14 mouse cellular contexts compared by ENCODE assay signal in the genomic region with DNA sequence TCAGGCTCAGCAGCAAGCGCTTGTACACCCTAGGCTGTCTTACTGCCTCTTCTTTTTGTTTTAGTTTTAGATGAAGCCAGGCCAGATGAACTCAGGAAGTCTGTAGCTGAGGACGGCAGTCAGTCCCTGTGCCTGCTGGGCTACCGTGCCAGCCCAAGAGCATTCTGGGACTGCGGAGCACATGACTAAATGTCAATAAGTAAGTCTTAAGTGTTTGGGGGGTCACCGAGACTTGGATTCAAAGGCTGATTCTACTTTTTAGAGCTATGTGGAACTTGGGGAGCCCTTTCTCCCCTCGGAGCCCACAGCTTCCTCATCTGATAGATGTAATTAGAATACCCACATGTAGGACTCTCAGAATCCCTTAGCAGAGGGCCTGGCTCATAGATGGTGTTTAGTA. TPM values are rescaled to one million over a fixed set of nuclear protein-coding genes. Genes with fewer than 3 reads are reported as not detected.
A peak's percentile ranks its signal among the peaks of the same experiment; 100 is the strongest.
DNase-seq lines count a peak whose midpoint lies in the region; ATAC-seq and TF ChIP-seq lines count a peak whose summit lies in the region.
"Had no signal": no experiment of that assay in that cellular context is flagged by ENCODE, and none has a peak within 500 bp of the region (broad histone marks: within the 10 kb centered on the region; RNA-seq: fewer than 3 reads in every experiment).

No protein-coding gene starts in this region.

- no peak overlapping the region for H3K4me2 ChIP-seq in forebrain, embryonic 14.5 days (ENCODE audit: low read length)
- no peak overlapping the region for H3K4me2 ChIP-seq in kidney, postnatal 0 days (ENCODE audit: low read length)
- H3K4me2 ChIP-seq: forebrain, embryonic 15.5 days; hindbrain, embryonic 14.5 days had no signal

- H3K27me3 ChIP-seq in forebrain, embryonic 10.5 days (ENCODE audit: poor library complexity, severe bottlenecking), result no peaks in the 10 kb centered on the region; the same call in 1 of the 2 replicates
- no peaks in the 10 kb centered on the region for H3K27me3 ChIP-seq in forebrain, embryonic 14.5 days (replicated peaks; ENCODE audit: control insufficient read depth, insufficient read depth, low read length)
- no peaks in the 10 kb centered on the region for H3K27me3 ChIP-seq in kidney, postnatal 0 days (ENCODE audit: insufficient read depth, low read length)
- no peaks in the 10 kb centered on the region for H3K27me3 ChIP-seq in thymus, adult 2 months (ENCODE audit: control insufficient read depth, insufficient read depth, low read length)
- H3K27me3 ChIP-seq: forebrain, embryonic 15.5 days had no signal

- 82% methylated on average over 6 of the region's 6 CpGs for WGBS in forebrain, embryonic 10.5 days
- WGBS in forebrain, embryonic 14.5 days, result 78% methylated on average over 6 of the region's 6 CpGs
- WGBS in kidney, postnatal 0 days, result 59% methylated on average over 6 of the region's 6 CpGs
- 15% methylated on average over 6 of the region's 6 CpGs for WGBS in thymus, adult 2 months

- H3K4me3 ChIP-seq in forebrain, embryonic 10.5 days, result no peak overlapping the region
- H3K4me3 ChIP-seq in forebrain, embryonic 14.5 days (ENCODE audit: low read depth, low read length), result no peak overlapping the region
- H3K4me3 ChIP-seq in kidney, postnatal 0 days (replicated peaks; ENCODE audit: low read depth, low read length), result no peak overlapping the region
- no peak overlapping the region for H3K4me3 ChIP-seq in thymus, adult 2 months (ENCODE audit: control insufficient read depth, insufficient read depth, low read length)
- H3K4me3 ChIP-seq: forebrain, embryonic 15.5 days had no signal

- peaks cover 50% of the 10 kb centered on the region for H3K4me1 ChIP-seq in forebrain, embryonic 10.5 days
- H3K4me1 ChIP-seq in forebrain, embryonic 14.5 days (ENCODE audit: control insufficient read depth, insufficient read depth, low read length), result peaks cover 16% of the 10 kb centered on the region
- peaks cover 22% of the 10 kb centered on the region for H3K4me1 ChIP-seq in kidney, postnatal 0 days (replicated peaks; ENCODE audit: insufficient read depth, low read length)
- peaks cover 29% of the 10 kb centered on the region for H3K4me1 ChIP-seq in thymus, adult 2 months (replicated peaks; ENCODE audit: control insufficient read depth, insufficient read depth, low read length)

- no peak for ATAC-seq in forebrain, embryonic 14.5 days
- no peak for ATAC-seq in kidney, postnatal 0 days (replicated peaks; ENCODE audit: low FRiP score, low read depth)
- ATAC-seq: forebrain, embryonic 15.5 days had no signal

- DNase-seq in forebrain, embryonic 10.5 days (ENCODE audit: extremely low spot score, low spot score), result no peak
- DNase-seq in forebrain, embryonic 14.5 days (ENCODE audit: low spot score), result no peak
- no peak for DNase-seq in kidney, postnatal 0 days (ENCODE audit: low spot score)
- DNase-seq in kidney, adult 9 months, result no peak
- no peak for DNase-seq in thymus, adult 2 months
- DNase-seq in thymus, postnatal 4 days, result no peak
- DNase-seq in layer of hippocampus, adult 18-20 months (ENCODE audit: low spot score in 2 of 2), result no peak
- DNase-seq in adrenal gland, adult 18-20 months (ENCODE audit: low spot score in 2 of 2), result no peak
- DNase-seq: adrenal gland, postnatal 25 days; cerebellum, adult 11-12 months had no signal

- H3K27ac ChIP-seq in forebrain, embryonic 10.5 days, result 0 out of 2 replicates have a peak overlapping the region, but pooled peaks have one; percentile 15
- no peak overlapping the region for H3K27ac ChIP-seq in forebrain, embryonic 14.5 days (ENCODE audit: low read depth, low read length)
- peak overlapping the region; percentile 80 for H3K27ac ChIP-seq in kidney, postnatal 0 days
- peak overlapping the region; percentile 43; the same call in 1 of the 2 replicates for H3K27ac ChIP-seq in thymus, adult 2 months (ENCODE audit: control insufficient read depth, insufficient read depth, low read length)
- H3K27ac ChIP-seq: forebrain, embryonic 15.5 days; hindbrain, embryonic 14.5 days had no signal

- TF ChIP-seq POLR2A in thymus, adult 2 months (IDR thresholded peaks at IDR 0.05; ENCODE audit: control insufficient read depth, extremely low read depth, insufficient read depth, low read length, poor library complexity), result no peak

- TF ChIP-seq CTCF in kidney, postnatal 0 days (IDR thresholded peaks at IDR 0.05; ENCODE audit: low read depth), result no peak
- TF ChIP-seq CTCF in thymus, adult 2 months (IDR thresholded peaks at IDR 0.05; ENCODE audit: borderline replicate concordance, control insufficient read depth, extremely low read depth, insufficient read depth, low read length, poor library complexity), result no peak

- H3K9me3 ChIP-seq in forebrain, embryonic 10.5 days, result no peaks in the 10 kb centered on the region
- H3K9me3 ChIP-seq in forebrain, embryonic 14.5 days (replicated peaks; ENCODE audit: control insufficient read depth, low read length), result no peaks in the 10 kb centered on the region
- H3K9me3 ChIP-seq in kidney, postnatal 0 days (replicated peaks; ENCODE audit: low read length), result no peaks in the 10 kb centered on the region
- H3K9me3 ChIP-seq: forebrain, embryonic 15.5 days had no signal

- H3K36me3 ChIP-seq in forebrain, embryonic 10.5 days (replicated peaks), result no peaks in the 10 kb centered on the region
- H3K36me3 ChIP-seq in forebrain, embryonic 14.5 days (ENCODE audit: control insufficient read depth, insufficient read depth, low read length), result no peaks in the 10 kb centered on the region
- no peaks in the 10 kb centered on the region for H3K36me3 ChIP-seq in kidney, postnatal 0 days (ENCODE audit: insufficient read depth, low read length)
- no peaks in the 10 kb centered on the region for H3K36me3 ChIP-seq in thymus, adult 2 months (ENCODE audit: control insufficient read depth, insufficient read depth, low read length)
- H3K36me3 ChIP-seq: forebrain, embryonic 15.5 days had no signal

- H3K9ac ChIP-seq in forebrain, embryonic 14.5 days (ENCODE audit: low read length), result no peak overlapping the region
- H3K9ac ChIP-seq in kidney, postnatal 0 days (ENCODE audit: low read depth, low read length), result no peak overlapping the region
- H3K9ac ChIP-seq: forebrain, embryonic 15.5 days; hindbrain, embryonic 14.5 days had no signal

RNA-seq across cellular contexts. Expression of a gene that starts 2.7 kb away (rescaled TPM):
- polyA plus RNA-seq in forebrain, embryonic 10.5 days (2016; fragmentation: Nextera tagmentation; extraction: Ambion mirVana), result 64.2 and 67.3 TPM in 2 replicates
- polyA plus RNA-seq in forebrain, embryonic 14.5 days (2014; fragmentation: Nextera tagmentation; extraction: Ambion mirVana), result 11.4 and 12.5 TPM in 2 replicates
- polyA plus RNA-seq in kidney, postnatal 0 days (2015; fragmentation: Nextera tagmentation; extraction: Ambion mirVana), result 43.6 and 44.4 TPM in 2 replicates
- 95.0 and 98.5 TPM in 2 replicates for polyA plus RNA-seq in thymus, adult 2 months (2012; rRNA removed)
- total RNA-seq in layer of hippocampus, adult 18-20 months (2021), result 10 to 100 TPM; 92.5 to 95.1 TPM
- 100 to 1,000 TPM; 173 to 221 TPM for total RNA-seq in adrenal gland, adult 18-20 months (2021)

RNA-seq across cellular contexts. Expression of a gene that starts 25.9 kb away (rescaled TPM):
- 75.4 and 77.6 TPM in 2 replicates for polyA plus RNA-seq in forebrain, embryonic 10.5 days (2016; fragmentation: Nextera tagmentation; extraction: Ambion mirVana)
- polyA plus RNA-seq in forebrain, embryonic 14.5 days (2014; fragmentation: Nextera tagmentation; extraction: Ambion mirVana), result 35.4 and 37.8 TPM in 2 replicates
- 40.8 and 42.7 TPM in 2 replicates for polyA plus RNA-seq in kidney, postnatal 0 days (2015; fragmentation: Nextera tagmentation; extraction: Ambion mirVana)
- polyA plus RNA-seq in thymus, adult 2 months (2012; rRNA removed), result 67.3 and 68.6 TPM in 2 replicates
- 10 to 100 TPM; 28.1 to 30.2 TPM for total RNA-seq in layer of hippocampus, adult 18-20 months (2021)
- total RNA-seq in adrenal gland, adult 18-20 months (2021), result 10 to 100 TPM; 36.6 to 46.1 TPM

RNA-seq across cellular contexts. Expression of a gene that starts 33.5 kb away (rescaled TPM):
- polyA plus RNA-seq in forebrain, embryonic 10.5 days (2016; fragmentation: Nextera tagmentation; extraction: Ambion mirVana), result 0.31 and 0.43 TPM in 2 replicates
- polyA plus RNA-seq in forebrain, embryonic 14.5 days (2014; fragmentation: Nextera tagmentation; extraction: Ambion mirVana), result 7.1 and 10.1 TPM in 2 replicates
- 0.87 and 1.2 TPM in 2 replicates for polyA plus RNA-seq in kidney, postnatal 0 days (2015; fragmentation: Nextera tagmentation; extraction: Ambion mirVana)
- 0.50 and 0.58 TPM in 2 replicates for polyA plus RNA-seq in thymus, adult 2 months (2012; rRNA removed)
- 100 to 1,000 TPM; 122 to 123 TPM for total RNA-seq in layer of hippocampus, adult 18-20 months (2021)
- 10 to 100 TPM; 28.4 to 34.3 TPM for total RNA-seq in adrenal gland, adult 18-20 months (2021)
- total RNA-seq: granulocyte monocyte progenitor cell, adult 5-6 weeks; megakaryocyte-erythroid progenitor cell, adult 5-6 weeks had no signal

RNA-seq across cellular contexts. Expression of a gene that starts 41.5 kb away (rescaled TPM):
- 59.9 and 66.9 TPM in 2 replicates for polyA plus RNA-seq in forebrain, embryonic 10.5 days (2016; fragmentation: Nextera tagmentation; extraction: Ambion mirVana)
- polyA plus RNA-seq in forebrain, embryonic 14.5 days (2014; fragmentation: Nextera tagmentation; extraction: Ambion mirVana), result 17.7 and 18.8 TPM in 2 replicates
- polyA plus RNA-seq in kidney, postnatal 0 days (2015; fragmentation: Nextera tagmentation; extraction: Ambion mirVana), result 105 and 117 TPM in 2 replicates
- 99.6 and 101 TPM in 2 replicates for polyA plus RNA-seq in thymus, adult 2 months (2012; rRNA removed)
- 1 to 10 TPM; 7.5 to 8.1 TPM for total RNA-seq in layer of hippocampus, adult 18-20 months (2021)
- 100 to 1,000 TPM; 211 to 251 TPM for total RNA-seq in adrenal gland, adult 18-20 months (2021)
